Mouse (Mus musculus) lung, postnatal 36 days (tissue): ENCODE measurements around the gene Dlgap1.
A peak's percentile ranks its signal among the peaks of the same experiment; 100 is the strongest.
"Not testable (repeated sequence)": the region's sequence is repeated elsewhere in the genome, so short reads cannot be mapped to it uniquely, and the experiment has no call there.

Source experiments
- DNase-seq: peaks from one replicate; pipeline ENCODE4 v3.0.0; 2022; ENCODE audit warnings: mixed read lengths

Dlgap1 gene

DNA sequence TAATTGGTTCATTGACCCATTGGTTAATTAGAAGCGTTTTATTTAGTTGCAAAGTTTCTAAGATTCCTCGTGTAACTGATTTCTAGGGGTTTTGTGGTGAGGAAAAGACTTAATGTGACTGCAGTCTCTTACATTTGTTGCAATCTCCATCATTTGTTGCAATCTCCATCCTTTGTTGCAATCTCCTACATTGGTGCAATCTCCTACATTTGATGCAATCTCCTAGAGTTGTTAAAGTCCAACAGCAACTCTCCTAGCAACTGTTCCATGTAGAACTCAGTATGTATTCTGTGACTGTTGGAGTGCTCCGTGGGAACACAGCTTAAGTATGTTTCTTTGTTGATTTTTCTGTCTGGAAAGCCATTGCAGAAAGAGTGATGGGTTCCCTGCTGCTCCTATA lies 565.4 kb downstream of the Dlgap1 start:
- no peak for DNase-seq

DNA sequence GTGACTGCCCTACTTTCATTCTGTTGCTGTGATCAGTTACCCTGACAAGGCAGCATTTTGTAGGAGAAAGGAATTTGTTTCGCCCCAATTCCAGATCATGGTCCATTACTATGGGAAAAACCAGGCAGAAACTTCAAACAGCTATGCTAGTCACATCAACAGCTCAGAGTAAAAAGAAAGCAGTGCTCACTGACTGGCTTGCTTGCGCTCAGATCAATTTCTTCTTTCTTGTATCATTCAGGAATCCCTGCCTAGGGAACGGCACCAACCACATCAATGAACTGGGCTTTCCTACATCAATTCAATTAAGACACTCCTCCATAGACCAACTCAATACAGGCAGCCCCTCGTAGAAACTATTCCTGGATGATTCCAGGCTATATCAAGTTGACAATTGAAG lies 572.9 kb downstream of the Dlgap1 start:
- DNase-seq = no peak

DNA sequence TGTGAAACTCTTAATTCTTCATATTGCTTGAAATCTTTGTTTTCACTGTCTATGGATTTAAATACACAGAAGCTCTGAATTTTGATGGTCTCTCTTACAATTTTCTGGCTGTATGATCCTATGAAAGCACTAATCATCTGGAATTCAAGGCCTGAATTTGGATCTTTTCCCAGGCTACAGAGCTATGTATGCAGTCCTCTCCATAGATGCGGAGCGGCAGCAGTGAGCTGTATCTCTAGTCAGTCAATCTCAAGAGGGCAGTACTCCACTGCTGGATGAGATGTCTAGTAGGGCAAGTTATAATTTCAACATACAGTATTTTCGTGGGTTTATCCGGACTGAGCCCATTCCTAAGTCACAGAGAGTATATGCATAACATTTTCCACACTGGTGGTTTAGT lies 581.9 kb downstream of the Dlgap1 start:
- no peak for DNase-seq

DNA sequence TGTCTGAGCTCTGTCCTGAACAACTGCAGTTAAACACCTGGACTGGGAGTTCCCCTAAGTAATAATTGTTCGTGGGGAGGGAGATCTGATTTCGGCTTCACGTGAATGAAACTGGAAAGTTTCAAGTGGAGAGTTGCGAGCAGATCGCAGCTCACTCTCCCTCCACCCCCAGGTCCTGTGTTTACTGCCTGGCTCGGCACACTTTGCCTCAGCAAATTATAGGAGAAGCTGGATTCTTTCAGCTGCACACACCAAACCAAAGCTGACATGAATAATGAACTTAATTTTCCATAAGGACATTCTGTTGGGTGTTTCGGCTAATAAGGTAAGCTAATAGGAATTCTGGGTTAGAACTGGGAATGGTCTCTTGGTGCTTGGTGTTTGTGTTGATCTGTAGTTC lies 592.7 kb downstream of the Dlgap1 start:
- DNase-seq = no peak

DNA sequence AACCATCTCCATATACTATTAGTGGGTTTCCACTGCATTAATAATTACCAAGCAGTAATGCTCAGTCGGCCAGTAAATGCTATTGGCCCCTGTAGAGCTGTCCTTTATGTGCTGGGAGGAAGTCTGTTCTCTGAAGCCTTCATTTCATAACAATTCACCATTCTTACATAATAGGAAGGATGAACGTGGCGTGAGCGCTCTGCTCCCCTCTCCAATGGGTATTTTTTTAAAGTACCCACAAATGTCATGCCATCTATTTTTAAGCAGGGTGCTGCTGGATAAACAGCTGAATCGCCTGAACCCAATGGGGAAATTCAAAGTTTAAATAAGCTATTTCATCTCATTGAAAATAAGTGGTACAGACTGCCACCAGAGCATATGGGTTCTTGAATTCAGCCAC lies 602.0 kb downstream of the Dlgap1 start:
- no peak for DNase-seq

DNA sequence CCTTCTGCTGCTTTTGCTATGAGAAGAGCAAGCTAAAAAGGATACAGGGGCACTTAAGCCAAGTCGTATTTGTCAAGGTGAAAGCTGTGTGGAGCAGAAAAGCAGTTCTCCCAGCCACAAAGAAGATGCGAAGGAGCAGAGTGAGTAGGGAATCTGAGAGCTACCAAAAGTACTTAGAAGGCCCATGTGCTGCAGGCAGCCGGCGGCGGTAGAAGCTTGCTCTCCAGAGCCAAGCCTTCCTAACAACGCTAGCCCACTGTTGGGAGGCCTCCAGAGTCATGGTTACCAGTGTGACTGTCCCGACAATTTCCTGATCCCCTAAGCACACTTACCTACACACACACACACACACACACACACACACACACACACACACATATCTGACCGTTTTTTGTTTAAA lies 614.2 kb downstream of the Dlgap1 start:
- no peak for DNase-seq

DNA sequence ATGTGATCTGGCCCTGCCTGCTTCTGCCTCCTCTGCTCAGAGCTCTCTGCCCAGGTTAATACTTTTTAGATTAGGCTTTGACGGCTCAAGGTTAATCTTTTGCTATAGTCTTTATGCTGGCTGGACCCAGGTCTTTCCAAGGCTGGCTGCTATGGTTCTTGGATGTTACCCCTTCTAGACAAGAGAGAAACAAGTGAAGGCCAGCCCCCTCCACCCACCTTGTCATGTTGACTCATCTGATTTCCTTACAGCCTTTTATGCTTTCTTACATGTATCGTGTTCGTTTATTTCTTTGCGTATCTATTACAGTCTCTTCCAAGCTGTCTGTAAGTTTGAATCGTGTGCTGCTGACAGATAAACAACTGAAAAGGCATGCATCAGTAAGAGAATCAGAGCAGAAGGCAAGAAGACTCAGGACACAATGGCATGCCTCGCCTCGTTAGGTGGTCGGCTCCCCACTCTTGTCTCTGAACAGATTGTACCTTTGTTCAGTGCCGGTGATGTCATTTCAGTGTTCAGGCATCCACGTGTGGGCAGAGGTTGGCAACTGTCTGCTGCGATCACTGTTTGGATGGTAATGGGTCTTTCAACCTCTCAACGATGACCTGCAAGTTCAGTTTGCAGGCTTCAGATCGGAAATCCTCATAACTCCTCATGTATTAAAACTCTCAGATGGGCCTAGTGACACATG lies 618.0 kb downstream of the Dlgap1 start:
- DNase-seq = no peak

DNA sequence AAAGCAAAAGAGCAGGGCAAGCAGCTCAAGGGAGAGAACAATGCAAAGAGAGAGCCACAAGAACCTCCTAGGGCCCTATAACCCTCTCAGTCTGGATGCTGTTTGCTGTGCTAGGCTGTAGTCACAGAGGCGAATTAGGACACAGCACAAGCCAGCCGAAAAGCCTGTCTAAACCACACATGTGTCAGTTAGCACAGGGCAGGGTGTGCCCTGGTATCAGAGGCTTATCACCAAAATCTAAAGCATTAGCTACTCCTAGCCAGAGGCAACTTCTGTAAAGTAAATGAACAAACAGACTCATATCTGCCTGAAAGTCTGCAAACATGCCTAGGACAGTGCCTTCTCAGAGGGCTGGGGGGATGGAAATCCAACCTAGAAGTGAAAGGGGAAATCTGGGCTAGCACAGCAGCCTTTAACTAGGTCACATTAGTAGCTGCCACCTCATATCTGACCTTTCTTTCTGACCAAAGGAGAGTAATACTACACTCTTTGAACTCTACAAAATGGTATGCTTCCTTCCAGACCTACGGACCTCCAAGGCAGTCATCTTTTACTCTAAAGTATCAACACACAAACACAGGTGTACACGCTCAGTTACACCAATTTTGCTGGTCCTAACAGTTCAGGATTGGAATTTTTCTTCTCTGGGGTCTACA lies 619.2 kb downstream of the Dlgap1 start:
- not testable (repeated sequence) for DNase-seq

DNA sequence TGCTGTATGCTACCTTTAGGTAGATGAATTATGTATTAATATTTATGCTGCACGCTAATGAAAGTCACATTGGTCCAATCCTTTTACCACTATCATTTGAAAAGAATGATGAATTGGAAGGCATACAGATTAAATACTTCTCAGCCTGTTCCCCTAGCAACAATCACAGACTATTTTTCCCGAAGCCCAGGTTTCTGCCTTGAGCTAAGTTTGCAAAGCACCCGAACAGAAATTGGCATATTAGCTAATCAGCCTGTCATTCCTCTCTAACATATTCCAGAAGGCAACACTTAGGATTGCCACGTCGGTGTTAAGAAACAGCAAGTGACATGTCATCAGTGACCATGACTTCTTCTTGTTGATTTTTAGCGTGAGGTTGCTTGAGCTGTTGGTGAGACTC lies 619.8 kb downstream of the Dlgap1 start:
- DNase-seq = no peak

DNA sequence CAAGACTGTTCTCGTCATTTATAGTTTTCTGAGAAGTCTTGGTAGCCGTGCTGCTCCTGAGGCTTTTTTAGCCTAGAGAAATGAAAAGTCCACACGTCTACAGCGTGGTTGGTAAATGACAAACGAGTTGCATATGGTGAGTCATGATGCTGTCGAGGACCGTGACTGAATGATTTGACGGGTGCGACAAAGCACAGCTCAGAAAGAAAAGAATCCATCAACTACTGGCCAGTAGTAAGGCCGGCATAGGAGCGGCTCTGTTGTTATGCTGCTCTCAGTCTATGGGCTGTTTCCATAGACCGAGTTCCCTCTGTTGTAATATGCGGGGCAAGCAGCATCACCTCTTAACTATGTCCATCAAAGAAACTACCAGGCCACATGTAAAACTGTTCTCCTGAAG lies 620.3 kb downstream of the Dlgap1 start:
- no peak for DNase-seq

DNA sequence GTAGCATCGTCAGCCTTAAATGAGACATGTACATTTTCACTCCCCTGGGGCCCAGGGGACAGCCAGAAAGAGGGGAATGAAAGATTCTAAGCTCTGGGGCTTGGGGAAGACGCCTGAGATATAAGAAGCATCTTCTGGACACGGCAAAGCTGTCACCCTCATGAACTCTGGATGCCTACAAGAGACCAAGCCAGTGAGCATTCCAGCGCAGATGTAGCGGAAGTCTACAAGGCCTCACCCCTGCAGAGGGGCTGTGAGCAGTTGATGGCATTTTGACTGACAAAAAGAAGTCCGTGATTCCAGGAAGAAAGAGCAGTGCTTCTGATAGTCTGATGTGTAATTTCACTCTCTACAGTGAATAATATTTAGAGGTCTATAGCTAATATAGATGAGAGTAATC lies 621.6 kb downstream of the Dlgap1 start:
- DNase-seq = no peak

DNA sequence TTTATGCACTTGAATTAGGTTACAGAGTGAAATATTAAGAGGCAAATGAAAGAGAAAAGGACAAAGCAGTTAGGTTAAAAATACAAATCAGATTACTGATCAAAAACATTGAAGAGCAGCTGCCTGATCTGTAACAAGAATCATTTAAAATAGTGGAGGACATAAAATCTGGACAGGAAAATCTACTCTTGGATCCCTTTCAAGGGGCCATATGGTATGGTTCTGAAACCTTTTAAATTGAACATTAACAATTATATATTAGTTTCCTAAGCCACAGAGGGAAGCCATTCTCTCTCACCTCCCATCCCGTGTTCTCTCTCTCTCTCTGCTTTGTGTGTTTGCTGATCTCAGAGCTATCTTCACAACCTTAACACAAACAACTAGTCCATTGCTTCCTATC lies 625.4 kb downstream of the Dlgap1 start:
- no peak for DNase-seq

DNA sequence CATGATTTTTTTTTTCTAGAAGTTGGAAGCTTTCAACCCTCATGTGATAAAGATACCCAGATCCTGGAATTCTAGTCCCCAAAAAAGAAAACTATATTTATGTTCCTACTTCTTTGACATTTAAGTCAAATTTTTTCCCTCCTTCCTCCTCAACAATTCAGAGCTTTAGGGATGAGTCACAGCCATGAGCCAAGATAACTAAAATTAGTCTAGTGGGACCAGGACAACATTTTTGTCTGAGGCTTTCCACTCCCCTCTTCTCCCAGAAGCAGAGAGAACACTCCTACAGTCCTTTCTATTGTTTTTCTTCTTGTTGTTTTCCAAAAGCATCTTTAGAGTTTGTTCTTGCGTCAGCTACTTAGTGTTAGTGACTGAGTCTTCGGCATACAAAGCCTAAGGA lies 627.5 kb downstream of the Dlgap1 start:
- DNase-seq = no peak

DNA sequence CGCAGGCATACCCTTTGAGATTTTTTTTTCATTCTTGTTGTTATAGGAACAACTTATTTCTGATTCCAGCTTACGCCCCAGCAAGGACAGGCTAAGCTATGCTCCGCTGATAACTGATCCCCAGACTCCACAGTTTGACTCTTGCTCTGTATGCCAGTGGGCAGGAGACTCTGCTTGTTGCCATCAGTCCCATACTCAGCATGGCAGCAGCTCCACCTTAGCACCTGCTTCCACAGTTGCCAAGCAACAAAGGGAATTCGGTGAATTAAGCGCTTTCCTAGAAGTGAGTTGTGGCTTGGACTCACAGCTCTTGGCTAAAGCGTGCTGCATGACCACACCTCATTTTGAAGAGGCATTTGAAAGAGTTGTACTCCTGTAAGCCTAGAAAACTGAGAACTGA lies 631.6 kb downstream of the Dlgap1 start:
- DNase-seq = no peak

DNA sequence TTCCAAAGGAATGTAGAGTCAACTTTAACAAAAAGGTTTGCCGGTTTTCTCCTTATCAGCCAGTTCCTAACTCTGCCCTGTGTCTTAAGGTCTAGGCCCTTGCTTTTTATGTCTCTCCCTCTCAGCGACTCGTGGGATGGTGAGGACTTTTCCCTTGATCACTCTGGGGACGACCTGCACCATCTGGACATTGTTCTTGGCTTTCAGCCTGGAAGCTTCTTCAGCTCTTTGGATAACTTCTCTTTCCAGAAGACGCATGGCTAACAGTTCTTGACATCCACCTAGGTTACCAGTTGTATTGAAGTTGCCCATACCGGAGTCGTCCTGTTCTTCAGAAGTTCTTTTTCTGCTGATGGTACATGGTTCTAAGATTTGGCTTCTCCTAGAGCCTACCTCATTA lies 633.2 kb downstream of the Dlgap1 start:
- no peak for DNase-seq

DNA sequence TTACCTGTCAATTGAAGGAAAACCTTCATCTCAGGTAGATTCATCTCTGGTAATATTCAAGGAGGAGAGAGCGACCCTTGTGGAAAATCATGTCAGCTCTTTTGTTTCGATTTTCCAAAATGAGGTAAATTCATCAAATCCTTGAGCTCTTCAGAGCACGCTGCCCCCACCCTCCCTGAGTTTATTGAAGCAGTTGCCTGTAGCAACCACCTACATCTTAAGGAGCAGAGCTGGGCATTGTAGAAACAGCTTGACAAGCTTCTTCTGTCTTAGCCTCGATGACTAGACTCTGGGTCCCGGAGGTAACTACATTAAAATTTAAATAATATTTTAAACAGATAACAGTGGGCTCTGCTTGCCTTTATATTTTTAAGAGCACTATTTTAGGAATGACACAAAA lies 636.8 kb downstream of the Dlgap1 start:
- DNase-seq = no peak

DNA sequence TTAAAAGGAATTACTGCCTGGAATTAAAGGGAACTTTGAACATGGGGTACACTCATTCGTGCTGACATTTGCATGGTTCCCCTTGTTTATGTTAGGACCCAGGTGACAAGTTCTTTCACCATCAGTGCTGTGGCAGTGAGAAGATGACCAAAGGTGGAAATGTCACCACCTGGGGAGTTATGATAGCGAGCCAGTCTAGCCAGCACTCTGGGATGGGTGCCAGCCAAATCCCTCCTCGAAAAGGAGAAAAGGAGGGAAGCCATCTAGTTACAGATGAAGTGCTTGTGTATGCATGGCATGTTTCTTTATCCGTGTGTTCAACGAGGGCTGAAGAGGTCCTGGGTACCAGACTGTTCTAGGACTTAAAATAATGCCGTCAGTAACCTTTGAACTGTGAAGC lies 643.3 kb downstream of the Dlgap1 start:
- no peak for DNase-seq

DNA sequence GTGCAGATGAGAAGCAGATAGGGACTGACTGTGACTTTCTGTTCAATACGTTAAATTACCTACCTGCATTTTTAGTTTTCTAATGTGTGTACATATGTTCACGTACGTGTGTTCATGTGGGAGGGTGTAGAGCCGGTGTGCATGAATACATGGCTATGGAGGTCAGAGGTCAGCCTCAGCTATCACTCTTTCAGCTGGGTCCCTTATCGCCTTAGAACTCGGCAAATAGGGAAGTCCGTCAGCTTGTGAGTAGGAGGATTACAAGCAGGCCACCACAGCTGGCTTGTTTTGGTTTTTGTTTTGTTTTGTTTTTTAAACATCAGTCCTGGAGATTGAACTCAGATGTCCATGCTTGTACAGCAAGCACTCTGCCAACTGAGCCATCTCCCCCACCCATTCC lies 645.0 kb downstream of the Dlgap1 start:
- DNase-seq = no peak

DNA sequence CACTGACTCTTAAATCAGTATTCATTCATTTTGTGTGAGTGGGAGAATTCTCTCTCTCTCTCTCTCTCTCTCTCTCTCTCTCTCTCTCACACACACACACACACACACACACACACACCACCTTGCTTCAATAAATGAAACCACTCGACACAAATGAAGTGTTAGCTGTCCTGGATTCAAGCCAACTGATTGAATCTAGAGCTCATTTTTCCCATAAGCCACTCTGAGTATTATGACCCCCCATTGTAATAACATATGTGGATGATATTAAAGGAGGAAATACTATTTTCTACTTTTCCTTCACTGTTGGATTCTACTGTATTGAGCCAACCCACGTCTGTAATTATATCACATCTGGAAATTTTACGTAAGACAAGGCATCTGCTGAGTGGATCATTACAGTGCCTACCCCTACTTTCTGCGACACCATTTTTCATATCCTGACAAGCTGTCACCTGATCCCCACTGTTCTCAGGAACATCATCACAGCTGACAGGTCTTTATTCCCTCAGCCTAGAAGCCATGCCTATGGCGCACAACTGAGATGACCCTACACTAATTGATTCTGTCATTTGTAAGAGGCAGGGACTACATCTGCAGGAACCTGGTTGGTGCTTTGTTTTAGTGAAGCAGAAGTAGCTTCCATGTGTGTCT lies 645.7 kb downstream of the Dlgap1 start:
- no peak for DNase-seq

DNA sequence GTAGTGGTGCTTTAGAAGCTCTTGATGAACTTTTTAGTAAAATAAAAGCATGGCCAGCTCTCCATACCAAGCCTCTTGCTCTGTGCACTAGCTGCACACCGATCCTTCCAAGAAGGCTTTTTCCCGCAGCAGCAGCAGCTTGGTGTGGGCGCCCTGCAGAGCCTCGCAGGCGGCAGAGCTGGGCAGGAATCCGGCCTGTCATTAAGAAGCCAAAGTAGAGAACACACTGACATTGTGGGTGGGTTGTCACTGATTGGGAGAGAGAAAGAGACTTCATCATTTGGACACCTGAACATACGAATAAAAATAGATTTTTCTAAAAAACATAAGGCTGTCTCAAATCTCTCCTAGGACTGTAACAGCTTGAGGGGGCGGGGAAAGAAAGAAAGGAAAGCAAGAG lies 653.6 kb downstream of the Dlgap1 start:
- DNase-seq = no peak

DNA sequence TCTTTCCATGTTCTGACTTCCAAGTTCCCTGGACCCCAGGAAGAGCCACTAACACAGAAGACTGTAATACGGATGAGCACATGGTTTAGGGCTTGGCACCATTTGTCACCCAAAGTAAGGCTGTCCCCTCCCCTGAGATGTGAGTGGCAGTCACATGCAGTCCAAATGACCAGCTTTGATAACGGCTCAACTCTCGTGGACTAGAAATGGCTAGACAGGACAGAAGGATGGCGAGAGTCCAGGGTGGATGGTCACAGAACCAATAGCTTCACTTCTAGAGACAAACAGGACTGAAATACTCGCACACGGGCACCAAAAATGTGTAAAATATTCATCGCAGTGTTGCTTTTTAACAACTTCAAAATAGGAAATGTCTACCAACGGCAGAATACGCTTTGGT lies 657.5 kb downstream of the Dlgap1 start:
- no peak for DNase-seq

DNA sequence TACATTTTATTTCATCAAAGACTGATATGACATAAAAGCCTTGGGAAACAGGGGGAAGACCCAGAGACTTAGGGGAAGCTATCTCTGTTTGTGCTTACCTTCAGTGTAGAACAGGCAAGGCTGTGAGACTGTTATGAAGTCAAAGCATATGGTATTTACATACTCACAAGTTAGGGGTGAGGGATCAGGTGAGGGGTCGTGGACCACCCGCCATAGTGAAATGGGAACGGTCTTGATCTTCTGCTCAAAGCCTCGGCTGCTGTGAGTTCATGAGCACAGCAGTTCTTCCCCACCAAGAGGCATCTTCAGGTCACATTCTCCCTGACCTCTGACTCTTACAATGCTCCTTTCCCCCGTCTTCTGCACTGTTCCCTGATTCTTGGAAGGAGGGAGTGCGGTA lies 658.1 kb downstream of the Dlgap1 start:
- DNase-seq = no peak

DNA sequence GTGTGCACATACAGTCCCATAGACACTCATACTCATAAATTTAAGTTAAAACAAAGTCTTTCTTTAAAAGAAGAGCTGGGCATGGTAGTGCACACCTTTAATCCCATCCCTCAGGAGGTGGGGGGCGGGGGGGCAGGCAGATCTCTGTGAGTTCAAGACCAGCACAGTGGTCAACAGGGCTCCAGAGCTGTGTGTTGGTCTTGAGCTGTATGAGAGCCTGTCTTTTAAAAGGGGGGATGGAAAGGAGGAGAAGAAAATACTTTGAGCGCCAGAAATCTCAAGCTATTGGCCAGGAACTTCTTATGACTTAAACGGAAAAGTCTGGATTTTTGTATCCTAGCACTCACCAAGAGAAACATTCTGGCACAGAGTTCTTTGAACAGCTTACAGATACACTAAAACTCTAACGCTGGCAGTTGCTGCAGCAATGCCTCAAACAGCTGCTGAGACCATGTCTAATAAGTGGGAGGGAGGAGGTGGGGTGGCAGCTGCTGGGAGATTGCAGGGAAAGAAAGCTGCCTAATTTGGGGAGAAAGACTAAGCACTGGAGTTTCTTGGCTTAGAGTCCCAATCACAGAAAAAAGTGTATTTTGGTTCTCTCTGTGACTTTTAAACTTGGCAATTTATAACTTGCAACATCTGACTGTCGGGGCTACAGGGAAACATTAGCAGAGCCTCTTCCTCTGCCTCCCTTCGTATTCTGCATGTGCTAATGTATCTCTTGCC lies 660.9 kb downstream of the Dlgap1 start:
- DNase-seq = peak; percentile 7
